ENCODE assay signal across 8 mouse cellular contexts in the genomic region with DNA sequence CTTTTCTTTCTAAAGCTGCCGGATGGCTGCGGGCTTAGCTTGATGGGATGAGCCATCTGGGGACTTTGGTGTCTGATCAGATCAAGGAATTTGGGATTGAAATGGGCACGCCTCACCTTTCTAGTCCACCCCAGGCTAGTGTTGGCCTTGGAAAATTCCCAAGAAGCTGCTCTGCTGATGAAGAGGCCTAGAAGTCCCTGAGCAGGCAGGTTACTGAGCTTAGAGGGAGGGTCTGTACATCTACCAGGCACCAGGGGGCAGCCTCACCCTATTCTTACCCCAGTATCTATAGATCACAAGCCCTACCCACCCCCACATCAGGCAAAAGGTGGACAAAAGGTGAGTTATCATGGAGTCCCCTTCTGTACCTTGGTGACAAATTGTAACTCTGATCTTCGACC. TPM values are rescaled to one million over a fixed set of nuclear protein-coding genes. Genes with fewer than 3 reads are reported as not detected.
DNase-seq lines count a peak whose midpoint lies in the region; ATAC-seq and TF ChIP-seq lines count a peak whose summit lies in the region.

No protein-coding gene starts in this region.

- H3K9me3 ChIP-seq in G1E (replicated peaks), result no peaks in the 10 kb centered on the region
- no peaks in the 10 kb centered on the region for H3K9me3 ChIP-seq in kidney, embryonic 14.5 days (ENCODE audit: control insufficient read depth, low read length)
- no peaks in the 10 kb centered on the region for H3K9me3 ChIP-seq in neural tube, embryonic 14.5 days (ENCODE audit: control insufficient read depth, low read length)

- no peak for TF ChIP-seq POLR2A in lung, adult 2 months (IDR thresholded peaks at IDR 0.05; ENCODE audit: borderline replicate concordance, extremely low read depth, low read depth, low read length)

- WGBS in kidney, embryonic 14.5 days, result 61% methylated on average over 4 of the region's 4 CpGs
- 71% methylated on average over 4 of the region's 4 CpGs for WGBS in lung, adult 2 months
- 59% methylated on average over 4 of the region's 4 CpGs for WGBS in neural tube, embryonic 14.5 days

- H3K9ac ChIP-seq in kidney, embryonic 14.5 days (ENCODE audit: low read depth, low read length), result no peak overlapping the region
- no peak overlapping the region for H3K9ac ChIP-seq in neural tube, embryonic 14.5 days (replicated peaks; ENCODE audit: low read depth, low read length)

- H3K4me2 ChIP-seq in kidney, embryonic 14.5 days (replicated peaks; ENCODE audit: low read depth, low read length), result no peak overlapping the region
- no peak overlapping the region for H3K4me2 ChIP-seq in neural tube, embryonic 14.5 days (ENCODE audit: low read depth, low read length)

- H3K4me3 ChIP-seq in G1E (ENCODE audit: low read depth, low read length), result no peak overlapping the region
- H3K4me3 ChIP-seq in kidney, embryonic 14.5 days (ENCODE audit: low read length), result no peak overlapping the region
- H3K4me3 ChIP-seq in lung, adult 2 months (replicated peaks; ENCODE audit: extremely low read depth, low read depth, low read length), result no peak overlapping the region
- no peak overlapping the region for H3K4me3 ChIP-seq in neural tube, embryonic 14.5 days (ENCODE audit: low read depth, low read length)

- peak; percentile 69 to 76 for DNase-seq in B cell, adult 2 months
- DNase-seq in G1E (ENCODE audit: low spot score), result peak; percentile 30
- peak; percentile 80 to 83 for DNase-seq in cerebellum, postnatal 10 days
- peak; percentile 19 to 31 for DNase-seq in heart, adult 9 months (ENCODE audit: low spot score in 2 of 2)
- DNase-seq in lung, adult 2 months, result peak; percentile 36
- no peak for DNase-seq in ovary, adult 18-20 months (ENCODE audit: low spot score)

- H3K4me1 ChIP-seq in G1E (ENCODE audit: insufficient read depth, low read depth, low read length), result peaks cover 16% of the 10 kb centered on the region
- H3K4me1 ChIP-seq in kidney, embryonic 14.5 days (ENCODE audit: control insufficient read depth, insufficient read depth, low read length), result no peaks in the 10 kb centered on the region
- H3K4me1 ChIP-seq in lung, adult 2 months (ENCODE audit: control insufficient read depth, insufficient read depth, low read length), result peaks cover 8% of the 10 kb centered on the region
- H3K4me1 ChIP-seq in neural tube, embryonic 14.5 days (ENCODE audit: control insufficient read depth, insufficient read depth, low read length), result peaks cover 7% of the 10 kb centered on the region; the same call in 1 of the 2 replicates

- TF ChIP-seq CTCF in G1E (IDR thresholded peaks at IDR 0.05; ENCODE audit: low read depth, low read length), result peak; percentile 14; the same call in 1 of the 2 replicates
- peak; percentile 58 for TF ChIP-seq CTCF in lung, adult 2 months (IDR thresholded peaks at IDR 0.05; ENCODE audit: insufficient read depth, low read length)

- H3K27ac ChIP-seq in kidney, embryonic 14.5 days (ENCODE audit: low read depth, low read length), result no peak overlapping the region
- no peak overlapping the region for H3K27ac ChIP-seq in neural tube, embryonic 14.5 days (ENCODE audit: low read depth, low read length)

- peaks cover 13% of the 10 kb centered on the region; the same call in 1 of the 2 replicates for H3K27me3 ChIP-seq in G1E (ENCODE audit: insufficient read depth, low read length)
- no peaks in the 10 kb centered on the region for H3K27me3 ChIP-seq in kidney, embryonic 14.5 days (ENCODE audit: control insufficient read depth, insufficient read depth, low read length)
- no peaks in the 10 kb centered on the region for H3K27me3 ChIP-seq in neural tube, embryonic 14.5 days (ENCODE audit: control insufficient read depth, insufficient read depth, low read length)

- ATAC-seq in G1E (ENCODE audit: extremely low read depth, insufficient number of reproducible peaks, low FRiP score, poor library complexity, severe bottlenecking), result peak; percentile 67
- ATAC-seq in kidney, embryonic 14.5 days (ENCODE audit: low FRiP score, low TSS enrichment), result peak; percentile 67
- peak; percentile 39; the same call in 1 of the 2 replicates for ATAC-seq in neural tube, embryonic 14.5 days (ENCODE audit: low read depth)

- H3K36me3 ChIP-seq in G1E (replicated peaks), result peaks cover 3% of the 10 kb centered on the region
- H3K36me3 ChIP-seq in kidney, embryonic 14.5 days (ENCODE audit: control insufficient read depth, insufficient read depth, low read length), result peaks cover 3% of the 10 kb centered on the region; the same call in 1 of the 2 replicates
- H3K36me3 ChIP-seq in neural tube, embryonic 14.5 days (ENCODE audit: control insufficient read depth, insufficient read depth, low read length), result no peaks in the 10 kb centered on the region

RNA-seq across cellular contexts. Expression of a gene that starts 0.9 kb away (rescaled TPM):
- total RNA-seq in G1E (2014; fragmentation: Nextera tagmentation) (4.1 and 6.1 TPM in 2 replicates), G1E (2017) (9.9 and 12.7 TPM in 2 replicates)
- polyA plus RNA-seq in G1E (2012), result 1.6 and 2.1 TPM in 2 replicates
- polyA plus RNA-seq in kidney, embryonic 14.5 days (2014; fragmentation: Nextera tagmentation; extraction: Ambion mirVana), result 9.0 and 10.4 TPM in 2 replicates
- polyA plus RNA-seq in lung, adult 2 months (2012; rRNA removed), result 47.8 and 59.1 TPM in 2 replicates
- polyA plus RNA-seq in neural tube, embryonic 14.5 days (2014; fragmentation: Nextera tagmentation; extraction: Ambion mirVana), result 9.7 and 11.6 TPM in 2 replicates

RNA-seq across cellular contexts. Expression of a gene that starts 12.1 kb away (rescaled TPM):
- total RNA-seq in G1E (2014; fragmentation: Nextera tagmentation), result not detected in 2 replicates
- total RNA-seq in G1E (2017), result not detected in 2 replicates
- not detected in 2 replicates for polyA plus RNA-seq in G1E (2012)
- polyA plus RNA-seq in kidney, embryonic 14.5 days (2014; fragmentation: Nextera tagmentation; extraction: Ambion mirVana), result 14.1 and 16.3 TPM in 2 replicates
- 5.1 and 6.1 TPM in 2 replicates for polyA plus RNA-seq in lung, adult 2 months (2012; rRNA removed)
- polyA plus RNA-seq in neural tube, embryonic 14.5 days (2014; fragmentation: Nextera tagmentation; extraction: Ambion mirVana), result 142 and 186 TPM in 2 replicates

RNA-seq across cellular contexts. Expression of a gene that starts 32.8 kb away (rescaled TPM):
- total RNA-seq in G1E (2014; fragmentation: Nextera tagmentation) (not detected in 2 replicates), G1E (2017) (0.16 and 0.23 TPM in 2 replicates)
- polyA plus RNA-seq in G1E (2012), result 0.23 and 0.24 TPM in 2 replicates
- 9.6 and 26.6 TPM in 2 replicates for polyA plus RNA-seq in kidney, embryonic 14.5 days (2014; fragmentation: Nextera tagmentation; extraction: Ambion mirVana)
- 1.3 and 1.4 TPM in 2 replicates for polyA plus RNA-seq in lung, adult 2 months (2012; rRNA removed)
- polyA plus RNA-seq in neural tube, embryonic 14.5 days (2014; fragmentation: Nextera tagmentation; extraction: Ambion mirVana), result 0.19 and 0.31 TPM in 2 replicates

RNA-seq across cellular contexts. Expression of a gene that starts 43.9 kb away (rescaled TPM):
- total RNA-seq in G1E (2014; fragmentation: Nextera tagmentation) (83.2 and 98.4 TPM in 2 replicates), G1E (2017) (215 and 222 TPM in 2 replicates)
- polyA plus RNA-seq in G1E (2012), result 13.5 and 16.0 TPM in 2 replicates
- 228 and 265 TPM in 2 replicates for polyA plus RNA-seq in kidney, embryonic 14.5 days (2014; fragmentation: Nextera tagmentation; extraction: Ambion mirVana)
- 39.7 and 71.0 TPM in 2 replicates for polyA plus RNA-seq in lung, adult 2 months (2012; rRNA removed)
- 112 and 132 TPM in 2 replicates for polyA plus RNA-seq in neural tube, embryonic 14.5 days (2014; fragmentation: Nextera tagmentation; extraction: Ambion mirVana)

RNA-seq across cellular contexts. Expression of a gene that starts 44.4 kb away (rescaled TPM):
- total RNA-seq in G1E (2014; fragmentation: Nextera tagmentation) (15.8 and 17.1 TPM in 2 replicates), G1E (2017) (6.3 and 7.0 TPM in 2 replicates)
- polyA plus RNA-seq in G1E (2012), result 17.6 and 19.4 TPM in 2 replicates
- 9.3 and 12.0 TPM in 2 replicates for polyA plus RNA-seq in kidney, embryonic 14.5 days (2014; fragmentation: Nextera tagmentation; extraction: Ambion mirVana)
- polyA plus RNA-seq in lung, adult 2 months (2012; rRNA removed), result 49.9 and 53.6 TPM in 2 replicates
- 9.2 and 10.2 TPM in 2 replicates for polyA plus RNA-seq in neural tube, embryonic 14.5 days (2014; fragmentation: Nextera tagmentation; extraction: Ambion mirVana)
